ENCODE assay signal across 12 mouse cellular contexts in the genomic region with DNA sequence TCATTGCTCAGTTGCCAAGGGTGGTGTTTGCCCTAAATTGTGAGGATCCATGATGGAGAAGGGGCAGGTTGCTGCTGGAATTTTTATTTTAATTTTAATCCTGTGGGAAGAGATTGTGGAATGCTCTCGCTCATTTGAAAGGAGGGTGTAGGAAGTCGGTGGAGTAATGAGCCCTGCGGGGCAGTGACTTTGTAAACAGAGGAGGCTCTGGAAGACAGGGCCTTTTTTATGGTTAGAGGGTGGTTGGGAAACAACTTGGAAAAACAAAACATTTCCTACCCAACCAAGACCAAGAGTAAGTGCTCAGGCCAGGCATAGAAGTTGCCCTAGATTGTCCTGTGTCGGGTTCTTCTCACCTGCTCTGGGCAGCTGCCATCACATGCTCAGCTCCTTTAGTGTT.
"Had no signal": no experiment of that assay in that cellular context is flagged by ENCODE, and none has a peak within 500 bp of the region (broad histone marks: within the 10 kb centered on the region; RNA-seq: fewer than 3 reads in every experiment).

No protein-coding gene starts in this region.

- H3K27ac ChIP-seq: left cerebral cortex, adult 2 months; liver, embryonic 15.5 days; midbrain, embryonic 13.5 days; stomach, embryonic 15.5 days had no signal

- H3K27me3 ChIP-seq: liver, embryonic 15.5 days; midbrain, embryonic 13.5 days; stomach, embryonic 15.5 days had no signal

- H3K4me3 ChIP-seq: left cerebral cortex, adult 2 months; liver, embryonic 15.5 days; midbrain, embryonic 13.5 days; stomach, embryonic 15.5 days had no signal

- H3K9ac ChIP-seq: liver, embryonic 15.5 days; midbrain, embryonic 13.5 days; stomach, embryonic 15.5 days had no signal

- H3K4me2 ChIP-seq: liver, embryonic 15.5 days; midbrain, embryonic 13.5 days; stomach, embryonic 15.5 days had no signal

- H3K9me3 ChIP-seq: liver, embryonic 15.5 days; midbrain, embryonic 13.5 days; stomach, embryonic 15.5 days had no signal

- ATAC-seq: lung, postnatal 0 days; midbrain, embryonic 13.5 days had no signal

- H3K36me3 ChIP-seq: liver, embryonic 15.5 days; midbrain, embryonic 13.5 days; stomach, embryonic 15.5 days had no signal

- DNase-seq: kidney, adult 18-20 months; kidney, postnatal 36 days; liver; lung, adult 2 months; lung, postnatal 36 days; right cerebral cortex, postnatal 14 days; thymus, postnatal 36 days had no signal
